Mouse (Mus musculus) kidney, postnatal 36 days (tissue): ENCODE results near the gene Lztfl1.
"Not testable (repeated sequence)": the region's sequence is repeated elsewhere in the genome, so short reads cannot be mapped to it uniquely, and the experiment has no call there.

ENCODE experiments used
- DNase-seq, 2 experiments: peaks; one replicate each; pipeline ENCODE4 v3.0.0; 2021 to 2022; ENCODE audit warnings: mixed read lengths in 2 of 2

Gene Lztfl1

GRCm38 (mm10) chr9:123717186-123718008 lies at the start of gene Lztfl1:
TSS of gene Lztfl1 (minus strand) at chr9:123717697.
- peak; percentile 98 to 99 for DNase-seq

GRCm38 (mm10) chr9:123766996-123767395 lies 49.5 kb upstream of the Lztfl1 start:
- no peak for DNase-seq

GRCm38 (mm10) chr9:123763771-123764170 lies 46.3 kb upstream of the Lztfl1 start:
- no peak for DNase-seq

GRCm38 (mm10) chr9:123762886-123763285 lies 45.4 kb upstream of the Lztfl1 start:
- DNase-seq = no peak

GRCm38 (mm10) chr9:123760806-123761205 lies 43.3 kb upstream of the Lztfl1 start:
- no peak for DNase-seq

- no peak for DNase-seq
Observed at GRCm38 (mm10) chr9:123758645-123759044, 41.1 kb upstream of the Lztfl1 start.

GRCm38 (mm10) chr9:123758156-123758555 lies 40.7 kb upstream of the Lztfl1 start:
- no peak for DNase-seq

- DNase-seq = no peak
Observed at GRCm38 (mm10) chr9:123757326-123757725, 39.8 kb upstream of the Lztfl1 start.

- no peak for DNase-seq
Observed at GRCm38 (mm10) chr9:123756752-123757151, 39.3 kb upstream of the Lztfl1 start.

- DNase-seq = no peak
Observed at GRCm38 (mm10) chr9:123754333-123754732, 36.8 kb upstream of the Lztfl1 start.

GRCm38 (mm10) chr9:123749687-123750086 lies 32.2 kb upstream of the Lztfl1 start:
- DNase-seq = not testable (repeated sequence)

GRCm38 (mm10) chr9:123740799-123741198 lies 23.3 kb upstream of the Lztfl1 start:
- no peak for DNase-seq

GRCm38 (mm10) chr9:123734133-123734532 lies 16.6 kb upstream of the Lztfl1 start:
- no peak for DNase-seq

GRCm38 (mm10) chr9:123731271-123731670 lies 13.8 kb upstream of the Lztfl1 start:
- DNase-seq = no peak

- no peak for DNase-seq
Observed at GRCm38 (mm10) chr9:123722737-123723493, 5.4 kb upstream of the Lztfl1 start.

- DNase-seq = peak; percentile 12 to 17
Observed at GRCm38 (mm10) chr9:123716301-123716700, 1.2 kb downstream of the Lztfl1 start.

- DNase-seq = no peak
Observed at GRCm38 (mm10) chr9:123713111-123713510, 4.4 kb downstream of the Lztfl1 start.

GRCm38 (mm10) chr9:123709226-123709625 lies 8.3 kb downstream of the Lztfl1 start:
- peak; percentile 6 to 11 for DNase-seq

GRCm38 (mm10) chr9:123701822-123702221 lies 15.7 kb downstream of the Lztfl1 start:
- DNase-seq = no peak

GRCm38 (mm10) chr9:123695634-123696302 lies 21.7 kb downstream of the Lztfl1 start:
- no peak for DNase-seq

- DNase-seq = no peak
Observed at GRCm38 (mm10) chr9:123688227-123688626, 29.3 kb downstream of the Lztfl1 start.

- DNase-seq = no peak
Observed at GRCm38 (mm10) chr9:123686206-123686605, 31.3 kb downstream of the Lztfl1 start.

- DNase-seq = no peak
Observed at GRCm38 (mm10) chr9:123683704-123684103, 33.8 kb downstream of the Lztfl1 start.
